Mouse (Mus musculus) kidney, adult 2 months (tissue): ENCODE measurements around the gene Insm2.
"Not testable (repeated sequence)": the region's sequence is repeated elsewhere in the genome, so short reads cannot be mapped to it uniquely, and the experiment has no call there.

Source experiments
- CTCF ChIP-seq: fragments of 200-500 bp; conservative IDR thresholded peaks from 2 replicates; pipeline ENCODE4 v1.5.1; 2011; ENCODE audit warnings: low read depth, mild to moderate bottlenecking, control low read depth, low read length, moderate library complexity, mixed read lengths; ENCODE audit not compliant: insufficient read depth, insufficient read length
- POLR2A ChIP-seq: fragments of 200-500 bp; IDR thresholded peaks from one replicate; pipeline ENCODE4 v1.6.1; 2011; ENCODE audit warnings: low read depth, low read length, control low read depth

GRCm38 (mm10) chr12:55586936-55587335, 12.3 kb upstream of the Insm2 start:
- TF ChIP-seq POLR2A, CTCF: not testable (repeated sequence)
